27 mouse cellular contexts compared by ENCODE assay signal in genomic region chr11:29660740-29661139, GRCm38 (mm10). TPM values are rescaled to one million over a fixed set of nuclear protein-coding genes. Genes with fewer than 3 reads are reported as not detected.
DNase-seq lines count a peak whose midpoint lies in the region; ATAC-seq and TF ChIP-seq lines count a peak whose summit lies in the region.
"Had no signal": no experiment of that assay in that cellular context is flagged by ENCODE, and none has a peak within 500 bp of the region (broad histone marks: within the 10 kb centered on the region; RNA-seq: fewer than 3 reads in every experiment).

No protein-coding gene starts in this region.

- TF ChIP-seq EP300 in stomach, postnatal 0 days (optimal IDR thresholded peaks at IDR 0.05), result no peak
- TF ChIP-seq EP300 in liver, postnatal 0 days (IDR thresholded peaks at IDR 0.05; ENCODE audit: low read depth), result peak; percentile 53

- no peaks in the 10 kb centered on the region for H3K4me1 ChIP-seq in stomach, embryonic 15.5 days
- H3K4me1 ChIP-seq in stomach, postnatal 0 days (replicated peaks; ENCODE audit: control insufficient read depth, insufficient read depth), result no peaks in the 10 kb centered on the region
- peaks cover 20% of the 10 kb centered on the region for H3K4me1 ChIP-seq in liver, embryonic 12.5 days
- H3K4me1 ChIP-seq in liver, postnatal 0 days (ENCODE audit: insufficient read depth), result no peaks in the 10 kb centered on the region
- H3K4me1 ChIP-seq in hindbrain, embryonic 12.5 days, result no peaks in the 10 kb centered on the region
- H3K4me1 ChIP-seq in hindbrain, embryonic 10.5 days (replicated peaks), result no peaks in the 10 kb centered on the region
- H3K4me1 ChIP-seq: embryonic facial prominence, embryonic 13.5 days; forebrain, embryonic 12.5 days; limb, embryonic 12.5 days had no signal

- H3K9me3 ChIP-seq in stomach, embryonic 15.5 days, result no peaks in the 10 kb centered on the region
- no peaks in the 10 kb centered on the region for H3K9me3 ChIP-seq in stomach, postnatal 0 days (ENCODE audit: control insufficient read depth, low read length)
- H3K9me3 ChIP-seq in liver, embryonic 12.5 days (replicated peaks), result no peaks in the 10 kb centered on the region
- no peaks in the 10 kb centered on the region for H3K9me3 ChIP-seq in liver, postnatal 0 days (ENCODE audit: low read length)
- H3K9me3 ChIP-seq in hindbrain, embryonic 12.5 days (replicated peaks), result 0 out of 2 replicates have a peak, but pooled peaks cover 4% of the 10 kb centered on the region
- H3K9me3 ChIP-seq in hindbrain, embryonic 10.5 days, result peaks cover 3% of the 10 kb centered on the region; the same call in 1 of the 2 replicates
- H3K9me3 ChIP-seq: embryonic facial prominence, embryonic 13.5 days; forebrain, embryonic 12.5 days; limb, embryonic 12.5 days had no signal

- H3K27me3 ChIP-seq in stomach, embryonic 15.5 days (replicated peaks), result no peaks in the 10 kb centered on the region
- no peaks in the 10 kb centered on the region for H3K27me3 ChIP-seq in stomach, postnatal 0 days (ENCODE audit: control insufficient read depth, insufficient read depth, low read length)
- H3K27me3 ChIP-seq in liver, embryonic 12.5 days (replicated peaks), result no peaks in the 10 kb centered on the region
- no peaks in the 10 kb centered on the region for H3K27me3 ChIP-seq in liver, postnatal 0 days (ENCODE audit: insufficient read depth, low read length)
- no peaks in the 10 kb centered on the region for H3K27me3 ChIP-seq in hindbrain, embryonic 12.5 days
- H3K27me3 ChIP-seq in hindbrain, embryonic 10.5 days (ENCODE audit: insufficient read depth, poor library complexity, severe bottlenecking), result no peaks in the 10 kb centered on the region
- H3K27me3 ChIP-seq: embryonic facial prominence, embryonic 13.5 days; forebrain, embryonic 12.5 days; limb, embryonic 12.5 days had no signal

- H3K4me3 ChIP-seq in stomach, embryonic 15.5 days (replicated peaks), result no peak overlapping the region
- H3K4me3 ChIP-seq in stomach, postnatal 0 days (ENCODE audit: low read depth, low read length), result no peak overlapping the region
- H3K4me3 ChIP-seq in liver, embryonic 12.5 days, result no peak overlapping the region
- H3K4me3 ChIP-seq in liver, postnatal 0 days (ENCODE audit: low read depth, low read length), result no peak overlapping the region
- no peak overlapping the region for H3K4me3 ChIP-seq in hindbrain, embryonic 12.5 days
- no peak overlapping the region for H3K4me3 ChIP-seq in hindbrain, embryonic 10.5 days
- H3K4me3 ChIP-seq: embryonic facial prominence, embryonic 13.5 days; erythroblast, embryonic 14.5 days; forebrain, embryonic 12.5 days; left cerebral cortex, adult 2 months; limb, embryonic 12.5 days had no signal

- DNase-seq in stomach, postnatal 0 days (ENCODE audit: low spot score), result no peak
- DNase-seq in liver, postnatal 0 days, result no peak
- DNase-seq in kidney, postnatal 10 days, result no peak
- DNase-seq in hindbrain, embryonic 10.5 days (ENCODE audit: low spot score), result no peak
- DNase-seq: adrenal gland, postnatal 36 days; cerebellum, adult 11 months; cerebellum, adult 9-10 months; gastrocnemius, postnatal 14 days; heart, postnatal 36 days; kidney, postnatal 25 days; lung, adult 18-20 months; lung, postnatal 4 days; midbrain, embryonic 14.5 days; thymus, adult 18-20 months; thymus, postnatal 25 days had no signal

- no peaks in the 10 kb centered on the region for H3K36me3 ChIP-seq in stomach, embryonic 15.5 days
- no peaks in the 10 kb centered on the region for H3K36me3 ChIP-seq in stomach, postnatal 0 days (ENCODE audit: control insufficient read depth, insufficient read depth, low read length)
- H3K36me3 ChIP-seq in liver, embryonic 12.5 days, result no peaks in the 10 kb centered on the region
- no peaks in the 10 kb centered on the region for H3K36me3 ChIP-seq in liver, postnatal 0 days (replicated peaks; ENCODE audit: insufficient read depth, low read length)
- no peaks in the 10 kb centered on the region for H3K36me3 ChIP-seq in hindbrain, embryonic 12.5 days
- H3K36me3 ChIP-seq in hindbrain, embryonic 10.5 days, result no peaks in the 10 kb centered on the region
- H3K36me3 ChIP-seq: embryonic facial prominence, embryonic 13.5 days; forebrain, embryonic 12.5 days; limb, embryonic 12.5 days had no signal

- H3K4me2 ChIP-seq in stomach, embryonic 15.5 days, result no peak overlapping the region
- no peak overlapping the region for H3K4me2 ChIP-seq in stomach, postnatal 0 days (replicated peaks; ENCODE audit: low read depth)
- H3K4me2 ChIP-seq in liver, embryonic 12.5 days, result peak overlapping the region; percentile 46
- H3K4me2 ChIP-seq in liver, postnatal 0 days (ENCODE audit: low read depth, low read length), result no peak overlapping the region
- no peak overlapping the region for H3K4me2 ChIP-seq in hindbrain, embryonic 12.5 days (replicated peaks)
- H3K4me2 ChIP-seq: embryonic facial prominence, embryonic 13.5 days; forebrain, embryonic 12.5 days; heart, embryonic 11.5 days; hindbrain, embryonic 14.5 days; limb, embryonic 12.5 days had no signal

- WGBS in stomach, embryonic 15.5 days, result 76% methylated on average over 2 of the region's 2 CpGs
- WGBS in stomach, postnatal 0 days, result 60% methylated on average over 2 of the region's 2 CpGs
- WGBS in liver, embryonic 12.5 days (ENCODE audit: insufficient replicate concordance), result 72% methylated on average over 2 of the region's 2 CpGs
- 63% methylated on average over 2 of the region's 2 CpGs for WGBS in liver, postnatal 0 days (ENCODE audit: insufficient replicate concordance)
- WGBS in hindbrain, embryonic 12.5 days, result 95% methylated on average over 2 of the region's 2 CpGs
- WGBS in hindbrain, embryonic 10.5 days, result 89% methylated on average over 2 of the region's 2 CpGs

- no peak for TF ChIP-seq CTCF in stomach, postnatal 0 days (IDR thresholded peaks at IDR 0.05; ENCODE audit: low read depth)
- TF ChIP-seq CTCF in liver, postnatal 0 days (IDR thresholded peaks at IDR 0.05; ENCODE audit: low read depth), result no peak

- no peak overlapping the region for H3K9ac ChIP-seq in stomach, embryonic 15.5 days
- no peak overlapping the region for H3K9ac ChIP-seq in stomach, postnatal 0 days (ENCODE audit: low read length)
- no peak overlapping the region for H3K9ac ChIP-seq in liver, embryonic 12.5 days
- no peak overlapping the region for H3K9ac ChIP-seq in liver, postnatal 0 days (replicated peaks)
- H3K9ac ChIP-seq in hindbrain, embryonic 12.5 days, result no peak overlapping the region
- H3K9ac ChIP-seq: embryonic facial prominence, embryonic 13.5 days; forebrain, embryonic 12.5 days; hindbrain, embryonic 14.5 days; limb, embryonic 12.5 days had no signal

- ATAC-seq in stomach, embryonic 15.5 days (ENCODE audit: insufficient read depth, low FRiP score, low read depth), result peak; percentile 35; the same call in 1 of the 2 replicates
- no peak for ATAC-seq in stomach, postnatal 0 days (ENCODE audit: low FRiP score, low TSS enrichment)
- ATAC-seq in liver, embryonic 12.5 days, result peak; percentile 94
- peak; percentile 70 for ATAC-seq in liver, postnatal 0 days
- ATAC-seq in hindbrain, embryonic 12.5 days (ENCODE audit: low FRiP score), result no peak
- ATAC-seq: intestine, postnatal 0 days; lung, postnatal 0 days had no signal

- no peak overlapping the region for H3K27ac ChIP-seq in stomach, embryonic 15.5 days
- H3K27ac ChIP-seq in stomach, postnatal 0 days (replicated peaks), result no peak overlapping the region
- H3K27ac ChIP-seq in liver, embryonic 12.5 days, result peak overlapping the region; percentile 51; the same call in 1 of the 2 replicates
- H3K27ac ChIP-seq in liver, postnatal 0 days (ENCODE audit: low read depth), result no peak overlapping the region
- no peak overlapping the region for H3K27ac ChIP-seq in hindbrain, embryonic 12.5 days
- H3K27ac ChIP-seq in hindbrain, embryonic 10.5 days, result no peak overlapping the region
- H3K27ac ChIP-seq: embryonic facial prominence, embryonic 13.5 days; forebrain, embryonic 12.5 days; hindbrain, embryonic 14.5 days; left cerebral cortex, adult 2 months; limb, embryonic 12.5 days had no signal

RNA-seq across cellular contexts. Expression of gene Rtn4, which starts 32.0 kb away (rescaled TPM):
- polyA plus RNA-seq in stomach, embryonic 15.5 days (2015; fragmentation: Nextera tagmentation; extraction: Ambion mirVana), result 57.1 and 63.7 TPM in 2 replicates
- polyA plus RNA-seq in stomach, postnatal 0 days (2015; fragmentation: Nextera tagmentation; extraction: Ambion mirVana), result 56.1 and 68.3 TPM in 2 replicates
- 24.6 and 24.9 TPM in 2 replicates for polyA plus RNA-seq in liver, embryonic 12.5 days (2016; fragmentation: Nextera tagmentation; extraction: Ambion mirVana)
- 57.1 and 59.3 TPM in 2 replicates for polyA plus RNA-seq in liver, postnatal 0 days (2015; fragmentation: Nextera tagmentation; extraction: Ambion mirVana)
- 115 and 117 TPM in 2 replicates for polyA plus RNA-seq in hindbrain, embryonic 12.5 days (2016; fragmentation: Nextera tagmentation; extraction: Ambion mirVana)
- polyA plus RNA-seq in hindbrain, embryonic 10.5 days (2016; fragmentation: Nextera tagmentation; extraction: Ambion mirVana), result 66.5 and 67.1 TPM in 2 replicates

Comparison
In these comparisons a context has a peak if more than half of its experiments do, and no peak if none do; other contexts are left out.
1. ATAC-seq: peak in stomach, embryonic 15.5 days (single experiment), liver, embryonic 12.5 days (single experiment) and liver, postnatal 0 days (single experiment); none in stomach, postnatal 0 days (single experiment) and hindbrain, embryonic 12.5 days (single experiment).